Mouse (Mus musculus): ENCODE results near the gene Mfap3. TPM values are rescaled to one million over a fixed set of nuclear protein-coding genes. Genes with fewer than 3 reads are reported as not detected.
"Not testable (repeated sequence)": the region's sequence is repeated elsewhere in the genome, so short reads cannot be mapped to it uniquely, and the experiment has no call there.

Mfap3 gene
- total and polyA plus RNA-seq, 3 experiments, result 7.3 to 12.5 (median 11.1) TPM

GRCm38 (mm10) chr11:57548618-57549550, 30.4 kb downstream of the Mfap3 start:
- no peak for TF ChIP-seq POLR2A (IDR thresholded peaks at IDR 0.05; ENCODE audit: insufficient read depth, low read depth, low read length)
- TF ChIP-seq CTCF (IDR thresholded peaks at IDR 0.05), result peak; percentile 99
- peak; percentile 81 for TF ChIP-seq EP300 (IDR thresholded peaks at IDR 0.05; ENCODE audit: insufficient read depth, low read depth, low read length)
- DNase-seq, result peak; percentile 61 to 88
- intact Hi-C loops (cut with DNase I), result loop anchor here (1.0 to 5.0 kb wide), 3 partner anchors 68 to 385 kb away; no protein-coding TSS in a partner anchor
- no peaks in the 10 kb centered on the region for H3K4me1 ChIP-seq (ENCODE audit: control insufficient read depth, insufficient read depth, low read length)
- H3K27ac ChIP-seq, result no peak overlapping the region
- no peaks in the 10 kb centered on the region for H3K36me3 ChIP-seq (ENCODE audit: control insufficient read depth, insufficient read depth, low read length)
- no peak overlapping the region for H3K4me3 ChIP-seq
- no peaks in the 10 kb centered on the region for H3K27me3 ChIP-seq (ENCODE audit: control insufficient read depth, insufficient read depth, low read length)
- WGBS, result 39% methylated on average over 18 of the region's 18 CpGs
- no peaks in the 10 kb centered on the region for H3K79me2 ChIP-seq (replicated peaks; ENCODE audit: control insufficient read depth, insufficient read depth, low read length)
- no peak overlapping the region for H3K9ac ChIP-seq (ENCODE audit: low read depth, low read length)

- DNase-seq, result no peak
- intact Hi-C loops (cut with DNase I), result no loop called here
- no peak overlapping the region for H3K9ac ChIP-seq (ENCODE audit: low read depth, low read length)
- WGBS, result 92% methylated on average over 2 of the region's 2 CpGs
- H3K36me3 ChIP-seq (ENCODE audit: control insufficient read depth, insufficient read depth, low read length), result no peaks in the 10 kb centered on the region
- H3K4me3 ChIP-seq, result no peak overlapping the region
- H3K27me3 ChIP-seq (ENCODE audit: control insufficient read depth, insufficient read depth, low read length), result no peaks in the 10 kb centered on the region
- H3K27ac ChIP-seq, result no peak overlapping the region
- TF ChIP-seq CTCF (IDR thresholded peaks at IDR 0.05) (peak; percentile 31), POLR2A (IDR thresholded peaks at IDR 0.05; ENCODE audit: insufficient read depth, low read depth, low read length) (no peak)
- no peaks in the 10 kb centered on the region for H3K4me1 ChIP-seq (ENCODE audit: control insufficient read depth, insufficient read depth, low read length)
- H3K79me2 ChIP-seq (replicated peaks; ENCODE audit: control insufficient read depth, insufficient read depth, low read length), result no peaks in the 10 kb centered on the region
Observed at GRCm38 (mm10) chr11:57550230-57550629, 31.8 kb downstream of the Mfap3 start.

DNA sequence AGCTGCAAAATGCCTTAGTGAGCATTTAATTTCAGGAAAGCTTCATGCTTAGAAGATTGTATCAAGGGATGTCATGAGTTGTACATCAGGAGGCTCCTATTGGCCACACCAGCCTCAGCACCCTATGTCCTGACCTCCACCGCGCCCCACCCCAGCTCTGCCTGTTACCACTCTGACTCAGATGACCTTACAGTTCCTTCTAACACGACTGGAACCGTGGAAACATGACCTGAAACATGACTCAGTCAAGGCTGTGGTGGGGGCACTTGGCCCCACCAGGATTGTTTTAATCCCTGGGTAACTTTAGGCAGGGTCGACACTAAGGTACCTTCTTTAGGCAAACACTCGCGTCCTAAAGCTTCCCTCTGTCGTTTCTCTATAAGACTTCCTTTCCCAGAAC, 32.6 kb downstream of the Mfap3 start:
- TF ChIP-seq CTCF (IDR thresholded peaks at IDR 0.05), result no peak
- TF ChIP-seq EP300 (IDR thresholded peaks at IDR 0.05; ENCODE audit: insufficient read depth, low read depth, low read length), result no peak
- no peak for TF ChIP-seq POLR2A (IDR thresholded peaks at IDR 0.05; ENCODE audit: insufficient read depth, low read depth, low read length)
- DNase-seq, result no peak
- intact Hi-C loops (cut with DNase I), result no loop called here
- no peaks in the 10 kb centered on the region for H3K27me3 ChIP-seq (ENCODE audit: control insufficient read depth, insufficient read depth, low read length)
- H3K4me3 ChIP-seq, result no peak overlapping the region
- no peaks in the 10 kb centered on the region for H3K79me2 ChIP-seq (replicated peaks; ENCODE audit: control insufficient read depth, insufficient read depth, low read length)
- no peak overlapping the region for H3K27ac ChIP-seq
- H3K4me1 ChIP-seq (ENCODE audit: control insufficient read depth, insufficient read depth, low read length), result no peaks in the 10 kb centered on the region
- 76% methylated on average over 8 of the region's 8 CpGs for WGBS
- H3K36me3 ChIP-seq (ENCODE audit: control insufficient read depth, insufficient read depth, low read length), result no peaks in the 10 kb centered on the region
- no peak overlapping the region for H3K9ac ChIP-seq (ENCODE audit: low read depth, low read length)

GRCm38 (mm10) chr11:57553015-57553780, 34.7 kb downstream of the Mfap3 start:
- TF ChIP-seq POLR2A (IDR thresholded peaks at IDR 0.05; ENCODE audit: insufficient read depth, low read depth, low read length), result no peak
- TF ChIP-seq EP300 (IDR thresholded peaks at IDR 0.05; ENCODE audit: insufficient read depth, low read depth, low read length), result no peak
- TF ChIP-seq CTCF (IDR thresholded peaks at IDR 0.05), result no peak
- intact Hi-C loops (cut with DNase I), result no loop called here
- 74% methylated on average over 9 of the region's 9 CpGs for WGBS

DNA sequence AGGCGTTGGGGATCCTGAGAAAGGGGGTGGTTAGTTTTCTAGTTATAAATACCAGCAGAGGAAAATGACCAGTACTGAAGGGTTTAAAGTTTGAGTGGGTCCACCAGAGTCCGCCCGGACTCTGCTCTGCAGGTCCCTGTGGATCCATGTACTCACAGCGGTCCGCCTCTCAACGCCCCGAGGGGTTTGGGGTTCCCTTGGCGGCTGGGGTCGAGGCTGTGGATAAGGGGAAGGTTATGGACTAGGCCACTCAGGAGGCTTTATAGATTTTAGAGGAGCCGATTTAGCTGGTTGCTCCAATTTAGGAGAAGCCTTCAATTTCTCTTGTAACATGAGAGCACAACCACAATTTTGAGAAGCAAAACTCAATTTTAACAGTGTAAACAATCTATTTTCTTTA, 39.5 kb downstream of the Mfap3 start:
- H3K27me3 ChIP-seq (ENCODE audit: control insufficient read depth, insufficient read depth, low read length); H3K9ac ChIP-seq (ENCODE audit: low read depth, low read length); H3K27ac ChIP-seq; H3K36me3 ChIP-seq (ENCODE audit: control insufficient read depth, insufficient read depth, low read length); H3K4me3 ChIP-seq; DNase-seq; H3K4me1 ChIP-seq (ENCODE audit: control insufficient read depth, insufficient read depth, low read length); intact Hi-C loops (cut with DNase I); H3K79me2 ChIP-seq (replicated peaks; ENCODE audit: control insufficient read depth, insufficient read depth, low read length): not testable (repeated sequence)
- WGBS, result 93% methylated on average over 10 of the region's 10 CpGs

More at GRCm38 (mm10) chr11:57553015-57553780, 34.7 kb downstream of the Mfap3 start:
- Histone ChIP-seq H3K79me2 (replicated peaks; ENCODE audit: control insufficient read depth, insufficient read depth, low read length) (no peaks in the 10 kb centered on the region), H3K36me3 (ENCODE audit: control insufficient read depth, insufficient read depth, low read length) (no peaks in the 10 kb centered on the region), H3K4me1 (ENCODE audit: control insufficient read depth, insufficient read depth, low read length) (no peaks in the 10 kb centered on the region), H3K27ac (no peak overlapping the region), H3K27me3 (ENCODE audit: control insufficient read depth, insufficient read depth, low read length) (no peaks in the 10 kb centered on the region), H3K9ac (ENCODE audit: low read depth, low read length) (no peak overlapping the region), H3K4me3 (no peak overlapping the region)
- DNase-seq, result no peak

GRCm38 (mm10) chr11:57564564-57564963, 46.1 kb downstream of the Mfap3 start:
- H3K4me1 ChIP-seq (ENCODE audit: control insufficient read depth, insufficient read depth, low read length), result peaks cover 2% of the 10 kb centered on the region; the same call in 1 of the 2 replicates
- intact Hi-C loops (cut with DNase I), result no loop called here
- TF ChIP-seq CTCF (IDR thresholded peaks at IDR 0.05) (no peak), EP300 (IDR thresholded peaks at IDR 0.05; ENCODE audit: insufficient read depth, low read depth, low read length) (no peak)
- H3K36me3 ChIP-seq (ENCODE audit: control insufficient read depth, insufficient read depth, low read length), result no peaks in the 10 kb centered on the region
- no peak overlapping the region for H3K27ac ChIP-seq
- H3K4me3 ChIP-seq, result no peak overlapping the region
- no peak for DNase-seq
- H3K79me2 ChIP-seq (replicated peaks; ENCODE audit: control insufficient read depth, insufficient read depth, low read length), result no peaks in the 10 kb centered on the region
- peaks cover 2% of the 10 kb centered on the region for H3K27me3 ChIP-seq (ENCODE audit: control insufficient read depth, insufficient read depth, low read length)
- no peak overlapping the region for H3K9ac ChIP-seq (ENCODE audit: low read depth, low read length)
- 30% methylated on average over 12 of the region's 12 CpGs for WGBS

Data from heart, adult 2 months (tissue).